Mouse (Mus musculus): ENCODE results near the gene Rac1. TPM values are rescaled to one million over a fixed set of nuclear protein-coding genes. Genes with fewer than 3 reads are reported as not detected.
A peak's percentile ranks its signal among the peaks of the same experiment; 100 is the strongest.

Rac1 gene
- total RNA-seq, 2 experiments from 2014 or later: 403 TPM

GRCm38 (mm10) chr5:143530715-143531114 lies 2.9 kb upstream of the Rac1 start:
- intact Hi-C loops (cut with DNase I): no loop called here
- DNase-seq (ENCODE audit: low spot score in 2 of 2): no peak

- DNase-seq (ENCODE audit: low spot score in 2 of 2): no peak
- intact Hi-C loops (cut with DNase I): no loop called here
Measured at GRCm38 (mm10) chr5:143528308-143528683, 460 bp upstream of the Rac1 start.

GRCm38 (mm10) chr5:143526698-143527331 lies 1.0 kb downstream of the Rac1 start:
- peak in 1 of 2 experiments; percentile 49 for DNase-seq (ENCODE audit: low spot score in 2 of 2)
- intact Hi-C loops (cut with DNase I): no loop called here

- intact Hi-C loops (cut with DNase I): no loop called here
- DNase-seq (ENCODE audit: low spot score in 2 of 2): no peak
Measured at GRCm38 (mm10) chr5:143525454-143526225, 2.2 kb downstream of the Rac1 start.

GRCm38 (mm10) chr5:143522882-143523281 lies 5.0 kb downstream of the Rac1 start:
- intact Hi-C loops (cut with DNase I): no loop called here
- DNase-seq (ENCODE audit: low spot score in 2 of 2): no peak

- no peak for DNase-seq (ENCODE audit: low spot score in 2 of 2)
- intact Hi-C loops (cut with DNase I): no loop called here
Measured at GRCm38 (mm10) chr5:143520415-143520814, 7.4 kb downstream of the Rac1 start.

GRCm38 (mm10) chr5:143518045-143518591 lies 9.7 kb downstream of the Rac1 start:
- intact Hi-C loops (cut with DNase I): no loop called here

GRCm38 (mm10) chr5:143517436-143517835 lies 10.4 kb downstream of the Rac1 start:
- intact Hi-C loops (cut with DNase I): no loop called here
- DNase-seq (ENCODE audit: low spot score in 2 of 2): no peak

More at GRCm38 (mm10) chr5:143518045-143518591, 9.7 kb downstream of the Rac1 start:
- DNase-seq (ENCODE audit: low spot score in 2 of 2): no peak

- intact Hi-C loops (cut with DNase I): no loop called here
- no peak for DNase-seq (ENCODE audit: low spot score in 2 of 2)
Measured at GRCm38 (mm10) chr5:143517005-143517404, 10.8 kb downstream of the Rac1 start.

GRCm38 (mm10) chr5:143514878-143515277 lies 13.0 kb downstream of the Rac1 start:
- DNase-seq (ENCODE audit: low spot score in 2 of 2): no peak
- intact Hi-C loops (cut with DNase I): no loop called here

GRCm38 (mm10) chr5:143512305-143512704 lies 15.5 kb downstream of the Rac1 start:
- intact Hi-C loops (cut with DNase I): no loop called here
- DNase-seq (ENCODE audit: low spot score in 2 of 2): no peak

GRCm38 (mm10) chr5:143511577-143511976 lies 16.3 kb downstream of the Rac1 start:
- no peak for DNase-seq (ENCODE audit: low spot score in 2 of 2)
- intact Hi-C loops (cut with DNase I): no loop called here

GRCm38 (mm10) chr5:143509737-143510136 lies 18.1 kb downstream of the Rac1 start:
- DNase-seq (ENCODE audit: low spot score in 2 of 2): peak in 1 of 2 experiments; percentile 30
- intact Hi-C loops (cut with DNase I): no loop called here

- no peak for DNase-seq (ENCODE audit: low spot score in 2 of 2)
- intact Hi-C loops (cut with DNase I): no loop called here
Measured at GRCm38 (mm10) chr5:143509294-143509693, 18.5 kb downstream of the Rac1 start.

- intact Hi-C loops (cut with DNase I): no loop called here
- DNase-seq (ENCODE audit: low spot score in 2 of 2): no peak
Measured at GRCm38 (mm10) chr5:143505545-143505944, 22.3 kb downstream of the Rac1 start.

- intact Hi-C loops (cut with DNase I): no loop called here
- no peak for DNase-seq (ENCODE audit: low spot score in 2 of 2)
Measured at GRCm38 (mm10) chr5:143505056-143505455, 22.8 kb downstream of the Rac1 start.

GRCm38 (mm10) chr5:143504453-143504852 lies 23.4 kb downstream of the Rac1 start:
- intact Hi-C loops (cut with DNase I): no loop called here

GRCm38 (mm10) chr5:143503740-143504139 lies 24.1 kb downstream of the Rac1 start:
- DNase-seq (ENCODE audit: low spot score in 2 of 2): no peak
- intact Hi-C loops (cut with DNase I): no loop called here

More at GRCm38 (mm10) chr5:143504453-143504852, 23.4 kb downstream of the Rac1 start:
- DNase-seq (ENCODE audit: low spot score in 2 of 2): peak in 1 of 2 experiments; percentile 54

GRCm38 (mm10) chr5:143502899-143503557 lies 24.8 kb downstream of the Rac1 start:
- DNase-seq (ENCODE audit: low spot score in 2 of 2): no peak
- intact Hi-C loops (cut with DNase I): no loop called here

GRCm38 (mm10) chr5:143501649-143502048 lies 26.2 kb downstream of the Rac1 start:
- DNase-seq (ENCODE audit: low spot score in 2 of 2): no peak
- intact Hi-C loops (cut with DNase I): no loop called here
